Mouse (Mus musculus): ENCODE results near the gene Exoc6b.

DNA sequence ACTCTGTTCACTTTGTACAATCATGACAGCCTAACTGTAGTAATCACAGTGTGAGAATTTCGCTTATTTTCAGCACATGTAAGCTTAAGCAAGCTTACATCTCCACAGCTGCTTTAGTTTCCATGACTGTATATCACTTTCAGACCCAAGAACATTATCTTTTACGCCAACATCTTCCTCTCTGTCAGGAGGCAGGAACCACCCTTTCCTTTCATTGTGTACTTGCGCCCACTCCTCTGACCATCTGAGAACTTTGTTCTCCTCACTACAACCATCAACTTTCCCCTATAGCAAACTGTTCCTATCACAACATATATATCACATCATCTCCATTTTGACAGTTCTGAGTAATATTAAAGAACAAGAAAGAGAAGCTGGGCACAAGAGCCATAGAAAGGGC is 391.5 kb downstream of the Exoc6b start:
- TF ChIP-seq POLR2AphosphoS5 (IDR thresholded peaks at IDR 0.05; ENCODE audit: insufficient replicate concordance, low read depth, low read length) (no peak), CTCF (IDR thresholded peaks at IDR 0.05; ENCODE audit: low read depth, low read length) (no peak)

Data from G1E (cell line).